Mouse (Mus musculus): ENCODE measurements around the gene Grb10. TPM values are rescaled to one million over a fixed set of nuclear protein-coding genes. Genes with fewer than 3 reads are reported as not detected.

Grb10 gene
- polyA plus RNA-seq, 1 experiment from 2014 or later = 115 TPM

DNA sequence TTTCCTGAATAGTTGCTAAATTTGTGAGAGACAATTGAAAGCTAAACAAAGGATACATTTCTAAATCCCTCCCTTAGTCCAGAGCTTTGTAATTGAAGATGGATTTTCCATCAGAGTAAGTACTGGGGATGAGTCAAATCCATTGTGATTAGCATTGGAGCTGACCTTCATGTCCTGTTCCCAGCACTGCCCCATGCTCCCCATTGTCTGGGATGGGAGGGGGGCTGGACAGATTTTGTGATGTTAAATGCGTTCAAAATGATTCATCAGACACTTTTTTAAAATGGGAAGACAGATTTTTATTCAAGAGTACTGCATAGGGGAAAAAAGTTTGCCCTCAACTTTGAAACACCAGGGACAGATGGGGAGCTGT is 156.7 kb downstream of the Grb10 start:
- no peak overlapping the region for H3K9ac ChIP-seq
- no peaks in the 10 kb centered on the region for H3K36me3 ChIP-seq
- H3K9me3 ChIP-seq (replicated peaks) = no peaks in the 10 kb centered on the region
- no peak overlapping the region for H3K27ac ChIP-seq
- H3K4me2 ChIP-seq = no peak overlapping the region
- WGBS (ENCODE audit: insufficient replicate concordance) = 58% methylated on average over 1 of the region's 1 CpGs
- no peak for DNase-seq
- no peak for ATAC-seq (ENCODE audit: low read depth)
- H3K27me3 ChIP-seq = no peaks in the 10 kb centered on the region
- peaks cover 96% of the 10 kb centered on the region for H3K4me1 ChIP-seq (replicated peaks)
- no peak overlapping the region for H3K4me3 ChIP-seq (replicated peaks)

DNA sequence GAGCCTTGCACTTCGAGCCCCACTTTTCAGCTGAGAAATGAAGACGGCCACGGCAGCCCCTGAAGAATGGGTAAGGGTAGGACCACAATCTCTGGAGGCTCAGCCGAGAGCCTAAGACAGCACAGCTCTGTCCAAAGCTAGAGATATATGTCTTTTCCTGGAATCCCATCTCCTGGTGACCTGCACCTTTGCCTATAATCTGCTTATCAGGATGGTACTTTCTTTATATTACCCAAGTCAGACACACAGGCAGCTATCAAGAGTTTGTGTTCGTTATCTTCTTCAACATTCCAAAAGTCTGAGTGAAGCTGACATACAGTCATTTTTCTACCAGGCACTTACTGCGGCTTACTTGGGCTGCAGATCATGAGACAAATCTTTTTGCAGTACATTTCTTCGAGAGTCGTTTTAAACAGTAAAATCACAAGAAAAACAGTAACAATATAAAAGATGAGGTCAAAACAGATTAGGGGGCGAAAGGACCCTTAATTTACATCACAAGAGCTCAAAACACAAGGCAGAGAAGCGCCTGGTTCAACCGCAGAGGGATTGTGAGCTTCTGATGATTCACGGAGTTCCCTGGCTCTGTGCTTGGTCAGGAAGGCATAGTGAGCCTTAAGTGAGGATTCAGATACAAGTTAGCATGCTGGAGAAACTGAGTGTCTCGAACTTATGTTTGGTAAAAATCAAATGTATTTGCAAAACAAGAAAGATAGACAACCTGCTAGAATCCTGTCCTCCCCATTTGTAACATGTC is 157.3 kb downstream of the Grb10 start:
- WGBS (ENCODE audit: insufficient replicate concordance) = 39% methylated on average over 13 of the region's 13 CpGs
- H3K9me3 ChIP-seq (replicated peaks) = no peaks in the 10 kb centered on the region
- H3K36me3 ChIP-seq = no peaks in the 10 kb centered on the region
- no peaks in the 10 kb centered on the region for H3K27me3 ChIP-seq
- 0 out of 2 replicates have a peak overlapping the region, but pooled peaks have one; percentile 22 for H3K9ac ChIP-seq
- H3K27ac ChIP-seq = peak overlapping the region; percentile 34; the same call in 1 of the 2 replicates
- no peak overlapping the region for H3K4me2 ChIP-seq
- H3K4me3 ChIP-seq (replicated peaks) = no peak overlapping the region
- DNase-seq = no peak
- peak; percentile 19; the same call in 1 of the 2 replicates for ATAC-seq (ENCODE audit: low read depth)
- H3K4me1 ChIP-seq (replicated peaks) = peaks cover 95% of the 10 kb centered on the region

Other genes with a start within 250 kb of the Grb10 start
- gene Fignl1, start 229.7 kb downstream of the Grb10 start, polyA plus RNA-seq (2015; fragmentation: Nextera tagmentation; extraction: Ambion mirVana) = 107 and 133 TPM in 2 replicates
- 9.7 and 11.3 TPM in 2 replicates for gene Ddc, start 140.5 kb downstream of the Grb10 start, polyA plus RNA-seq (2015; fragmentation: Nextera tagmentation; extraction: Ambion mirVana)

All from liver, embryonic 13.5 days (tissue).